Mouse (Mus musculus): ENCODE data around the gene Pik3ca. TPM values are rescaled to one million over a fixed set of nuclear protein-coding genes. Genes with fewer than 3 reads are reported as not detected.
A peak's percentile ranks its signal among the peaks of the same experiment; 100 is the strongest.

Pik3ca gene
- total RNA-seq, 1 experiment: 19.8 TPM

GRCm38 (mm10) chr3:32483035-32483434 is 85.6 kb downstream of the Pik3ca start:
- in situ Hi-C loops (cut with MboI; ENCODE audit: low sequenced_read_pairs in 2 of 2, unreplicated experiment in 2 of 2): loop anchor here in 1 of 2 experiments (25.0 kb wide), 1 partner anchor 696 kb away; no protein-coding TSS in a partner anchor
- Histone ChIP-seq H3K9ac (ENCODE audit: insufficient read depth, low read depth, low read length, poor library complexity, severe bottlenecking) (no peak overlapping the region), H3K36me3 (ENCODE audit: control insufficient read depth, insufficient read depth, low read length, poor library complexity, severe bottlenecking) (no peaks in the 10 kb centered on the region)

DNA sequence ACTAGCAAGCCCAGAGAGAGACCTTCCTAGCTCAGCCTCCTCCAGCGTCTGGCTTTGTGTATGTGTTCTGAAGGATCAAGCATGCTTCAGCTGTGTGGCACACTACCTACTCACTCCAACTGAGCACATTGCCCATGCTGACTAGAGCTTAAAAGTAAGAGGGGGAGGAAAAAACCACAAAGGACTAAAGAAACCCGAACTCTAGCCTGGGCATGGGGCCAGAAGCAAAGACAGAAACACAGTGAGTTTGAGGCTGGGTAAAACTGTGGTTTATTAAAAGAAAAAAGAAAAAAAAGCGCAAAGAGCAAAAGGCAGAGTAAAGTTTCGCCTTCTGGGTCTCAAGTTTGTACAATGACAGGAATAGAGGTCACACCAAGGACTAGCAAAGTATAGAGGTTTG is 89.1 kb downstream of the Pik3ca start:
- in situ Hi-C loops (cut with MboI; ENCODE audit: low sequenced_read_pairs in 2 of 2, unreplicated experiment in 2 of 2): loop anchor here in 1 of 2 experiments (25.0 kb wide), 1 partner anchor 699 kb away; no protein-coding TSS in a partner anchor
- no peaks in the 10 kb centered on the region for H3K9me3 ChIP-seq (ENCODE audit: control insufficient read depth, insufficient read depth, low read depth, low read length)
- H3K36me3 ChIP-seq (ENCODE audit: control insufficient read depth, insufficient read depth, low read length, poor library complexity, severe bottlenecking): no peaks in the 10 kb centered on the region
- no peak for DNase-seq (ENCODE audit: low read depth, low spot score)
- no peak overlapping the region for H3K27ac ChIP-seq (ENCODE audit: insufficient read depth, low read depth, low read length, poor library complexity, severe bottlenecking)
- H3K4me3 ChIP-seq (ENCODE audit: insufficient read depth in 1 of 2, low read depth in 1 of 2, low read length in 2 of 2, poor library complexity in 1 of 2, severe bottlenecking in 1 of 2): no peak overlapping the region
- TF ChIP-seq MAFK (IDR thresholded peaks at IDR 0.05; ENCODE audit: insufficient read depth, low read depth, low read length) (no peak), HCFC1 (IDR thresholded peaks at IDR 0.05; ENCODE audit: borderline replicate concordance, insufficient read depth, low read length) (no peak), ZC3H11A (IDR thresholded peaks at IDR 0.05; ENCODE audit: borderline replicate concordance, low read depth, low read length) (no peak), CHD2 (IDR thresholded peaks at IDR 0.05; ENCODE audit: low read depth, low read length) (no peak), ZNF384 (IDR thresholded peaks at IDR 0.05; ENCODE audit: low read depth, low read length) (no peak)
- no peak overlapping the region for H3K9ac ChIP-seq (ENCODE audit: insufficient read depth, low read depth, low read length, poor library complexity, severe bottlenecking)
- H3K4me1 ChIP-seq (ENCODE audit: control insufficient read depth in 2 of 2, insufficient read depth in 2 of 2, low read length in 2 of 2, poor library complexity in 1 of 2): no peaks in the 10 kb centered on the region

More at GRCm38 (mm10) chr3:32483035-32483434, 85.6 kb downstream of the Pik3ca start:
- no peaks in the 10 kb centered on the region for H3K4me1 ChIP-seq (ENCODE audit: control insufficient read depth in 2 of 2, insufficient read depth in 2 of 2, low read length in 2 of 2, poor library complexity in 1 of 2)
- no peak overlapping the region for H3K4me3 ChIP-seq (ENCODE audit: insufficient read depth in 1 of 2, low read depth in 1 of 2, low read length in 2 of 2, poor library complexity in 1 of 2, severe bottlenecking in 1 of 2)
- H3K9me3 ChIP-seq (ENCODE audit: control insufficient read depth, insufficient read depth, low read depth, low read length): no peaks in the 10 kb centered on the region
- TF ChIP-seq HCFC1 (IDR thresholded peaks at IDR 0.05; ENCODE audit: borderline replicate concordance, insufficient read depth, low read length) (no peak), MAFK (IDR thresholded peaks at IDR 0.05; ENCODE audit: insufficient read depth, low read depth, low read length) (no peak), ZNF384 (IDR thresholded peaks at IDR 0.05; ENCODE audit: low read depth, low read length) (peak; percentile 76), ZC3H11A (IDR thresholded peaks at IDR 0.05; ENCODE audit: borderline replicate concordance, low read depth, low read length) (no peak), CHD2 (IDR thresholded peaks at IDR 0.05; ENCODE audit: low read depth, low read length) (no peak)
- H3K27ac ChIP-seq (ENCODE audit: insufficient read depth, low read depth, low read length, poor library complexity, severe bottlenecking): no peak overlapping the region
- no peak for DNase-seq (ENCODE audit: low read depth, low spot score)

DNA sequence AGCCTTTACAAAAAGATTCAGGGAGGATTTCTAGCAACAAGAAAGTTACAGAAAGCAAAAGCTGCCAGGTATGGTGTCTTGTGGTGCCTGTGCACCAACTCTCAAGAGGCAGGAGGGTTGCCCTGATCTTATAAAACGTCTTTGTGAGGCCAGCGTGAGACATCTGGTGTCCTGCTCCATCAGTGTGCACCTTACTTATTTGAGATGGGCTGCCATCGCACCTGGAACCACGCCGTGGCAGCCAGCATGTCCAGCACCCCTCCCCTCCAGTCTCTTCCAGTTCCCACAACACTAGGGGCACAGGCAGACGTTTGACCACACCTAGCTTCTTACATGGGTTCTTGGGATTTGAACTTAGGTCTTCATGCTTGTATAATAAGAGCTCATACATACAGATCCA is 90.7 kb downstream of the Pik3ca start:
- Histone ChIP-seq H3K27ac (ENCODE audit: insufficient read depth, low read depth, low read length, poor library complexity, severe bottlenecking) (no peak overlapping the region), H3K9me3 (ENCODE audit: control insufficient read depth, insufficient read depth, low read depth, low read length) (no peaks in the 10 kb centered on the region), H3K4me1 (ENCODE audit: control insufficient read depth in 2 of 2, insufficient read depth in 2 of 2, low read length in 2 of 2, poor library complexity in 1 of 2) (no peaks in the 10 kb centered on the region; a peak in 1 of 4 replicates), H3K9ac (ENCODE audit: insufficient read depth, low read depth, low read length, poor library complexity, severe bottlenecking) (no peak overlapping the region), H3K4me3 (ENCODE audit: insufficient read depth in 1 of 2, low read depth in 1 of 2, low read length in 2 of 2, poor library complexity in 1 of 2, severe bottlenecking in 1 of 2) (no peak overlapping the region), H3K36me3 (ENCODE audit: control insufficient read depth, insufficient read depth, low read length, poor library complexity, severe bottlenecking) (no peaks in the 10 kb centered on the region)
- DNase-seq (ENCODE audit: low read depth, low spot score): no peak
- TF ChIP-seq CHD2 (IDR thresholded peaks at IDR 0.05; ENCODE audit: low read depth, low read length) (no peak), ZC3H11A (IDR thresholded peaks at IDR 0.05; ENCODE audit: borderline replicate concordance, low read depth, low read length) (no peak), ZNF384 (IDR thresholded peaks at IDR 0.05; ENCODE audit: low read depth, low read length) (no peak), MAFK (IDR thresholded peaks at IDR 0.05; ENCODE audit: insufficient read depth, low read depth, low read length) (no peak), HCFC1 (IDR thresholded peaks at IDR 0.05; ENCODE audit: borderline replicate concordance, insufficient read depth, low read length) (no peak)
- in situ Hi-C loops (cut with MboI; ENCODE audit: low sequenced_read_pairs in 2 of 2, unreplicated experiment in 2 of 2): loop anchor here in 1 of 2 experiments (25.0 kb wide), 1 partner anchor 701 kb away; no protein-coding TSS in a partner anchor

DNA sequence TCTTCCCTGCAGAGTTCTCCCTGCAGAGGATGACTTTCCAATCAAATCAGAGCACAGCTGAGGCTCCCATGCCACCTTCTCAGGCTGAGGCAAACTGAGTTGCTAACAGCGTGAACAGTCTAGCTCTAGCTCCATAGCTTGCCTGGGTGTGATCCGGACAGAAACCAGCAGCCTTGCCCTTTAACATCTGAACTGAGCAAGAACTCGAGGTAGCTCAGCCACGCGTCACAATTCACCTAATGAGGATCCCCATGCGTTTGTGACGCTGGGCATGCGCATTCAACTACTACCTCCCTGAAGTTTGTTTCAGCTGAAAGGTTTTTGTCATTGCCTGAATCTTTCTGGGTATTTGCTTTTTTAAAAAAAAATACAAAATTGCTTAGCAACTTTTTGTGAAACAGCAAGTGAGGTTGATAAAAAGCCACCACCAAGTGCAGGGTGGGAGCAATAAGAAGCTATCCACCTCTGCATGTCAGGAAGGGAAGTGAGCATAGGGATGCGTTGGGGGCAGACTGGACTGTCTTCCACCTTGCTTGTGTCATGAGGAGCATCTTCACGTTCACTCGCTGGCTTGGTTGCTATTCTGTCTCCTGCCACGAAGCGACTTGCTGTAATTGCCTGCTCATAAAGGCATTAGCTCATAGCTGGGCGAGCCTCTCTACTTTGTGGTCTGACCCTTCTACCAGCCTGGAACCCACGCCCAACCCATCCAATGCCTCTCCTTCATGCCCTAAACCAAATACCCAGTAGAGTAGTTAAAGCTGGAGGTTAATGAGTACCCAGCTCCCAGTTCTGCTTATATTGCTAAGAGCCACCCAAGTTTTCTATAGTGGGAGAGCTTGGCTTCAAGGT is 92.8 kb downstream of the Pik3ca start:
- Histone ChIP-seq H3K9ac (ENCODE audit: insufficient read depth, low read depth, low read length, poor library complexity, severe bottlenecking) (no peak overlapping the region), H3K9me3 (ENCODE audit: control insufficient read depth, insufficient read depth, low read depth, low read length) (no peaks in the 10 kb centered on the region), H3K4me1 (ENCODE audit: control insufficient read depth in 2 of 2, insufficient read depth in 2 of 2, low read length in 2 of 2, poor library complexity in 1 of 2) (no peaks in the 10 kb centered on the region; a peak in 1 of 4 replicates), H3K27ac (ENCODE audit: insufficient read depth, low read depth, low read length, poor library complexity, severe bottlenecking) (no peak overlapping the region), H3K36me3 (ENCODE audit: control insufficient read depth, insufficient read depth, low read length, poor library complexity, severe bottlenecking) (no peaks in the 10 kb centered on the region), H3K4me3 (ENCODE audit: insufficient read depth in 1 of 2, low read depth in 1 of 2, low read length in 2 of 2, poor library complexity in 1 of 2, severe bottlenecking in 1 of 2) (no peak overlapping the region)
- in situ Hi-C loops (cut with MboI; ENCODE audit: low sequenced_read_pairs in 2 of 2, unreplicated experiment in 2 of 2): loop anchor here in 1 of 2 experiments (25.0 kb wide), 1 partner anchor 703 kb away; no protein-coding TSS in a partner anchor
- TF ChIP-seq ZC3H11A (IDR thresholded peaks at IDR 0.05; ENCODE audit: borderline replicate concordance, low read depth, low read length) (no peak), HCFC1 (IDR thresholded peaks at IDR 0.05; ENCODE audit: borderline replicate concordance, insufficient read depth, low read length) (no peak), MAFK (IDR thresholded peaks at IDR 0.05; ENCODE audit: insufficient read depth, low read depth, low read length) (no peak), ZNF384 (IDR thresholded peaks at IDR 0.05; ENCODE audit: low read depth, low read length) (no peak), CHD2 (IDR thresholded peaks at IDR 0.05; ENCODE audit: low read depth, low read length) (no peak)
- no peak for DNase-seq (ENCODE audit: low read depth, low spot score)
